Mouse (Mus musculus) neural tube, embryonic 14.5 days (tissue): ENCODE measurements around the gene Efcab2. TPM values are rescaled to one million over a fixed set of nuclear protein-coding genes. Genes with fewer than 3 reads are reported as not detected.

Source experiments
- ATAC-seq: fragments of 200-750 bp; cut with Nextera tagmentation; 2 replicates; pipeline ENCODE4 v1.8.0; 2017; ENCODE audit warnings: low read depth, mild to moderate bottlenecking, moderate TSS enrichment, moderate library complexity
- H3K27ac ChIP-seq: fragments of 300-500 bp; sonication (generic); 2 replicates; pipeline ENCODE4 v1.5.1; 2014; ENCODE audit warnings: low read depth, mild to moderate bottlenecking, control low read depth, low read length, moderate library complexity, mixed read lengths
- H3K27me3 ChIP-seq: fragments of 300-500 bp; sonication (generic); 2 replicates; pipeline ENCODE4 v1.6.1; 2014; ENCODE audit warnings: low read length; ENCODE audit not compliant: control insufficient read depth, insufficient read depth
- H3K36me3 ChIP-seq: fragments of 300-500 bp; sonication (generic); 2 replicates; pipeline ENCODE4 v1.6.1; 2014; ENCODE audit warnings: low read length, mixed read lengths; ENCODE audit not compliant: control insufficient read depth, insufficient read depth
- H3K4me1 ChIP-seq: fragments of 300-500 bp; sonication (generic); 2 replicates; pipeline ENCODE4 v1.6.1; 2014; ENCODE audit warnings: low read length; ENCODE audit not compliant: control insufficient read depth, insufficient read depth
- H3K4me2 ChIP-seq: fragments of 300-500 bp; sonication (generic); 2 replicates; pipeline ENCODE4 v1.6.1; 2014; ENCODE audit warnings: mild to moderate bottlenecking, low read depth, low read length, control low read depth
- H3K4me3 ChIP-seq: fragments of 300-500 bp; sonication (generic); 2 replicates; pipeline ENCODE4 v1.5.1; 2014; ENCODE audit warnings: low read depth, low read length, control low read depth, mixed read lengths
- H3K9ac ChIP-seq: fragments of 300-500 bp; sonication (generic); replicated peaks from 2 replicates; pipeline ENCODE4 v1.6.1; 2014; ENCODE audit warnings: low read depth, mild to moderate bottlenecking, control low read depth, low read length, mixed read lengths
- H3K9me3 ChIP-seq: fragments of 300-500 bp; sonication (generic); 2 replicates; pipeline ENCODE4 v1.6.1; 2016; ENCODE audit warnings: low read length; ENCODE audit not compliant: control insufficient read depth
- WGBS: fragments of 180-500 bp; shearing (Covaris S2); extraction: QIAGEN DNeasy Blood & Tissue Kit; methylation state at CpG from one replicate; pipeline ENCODE4 v1.1.7; 2014; 5-methylcytosine and 5-hydroxymethylcytosine counted together
- polyA plus RNA-seq: library from polyadenylated mRNA; unstranded; fragments of >200 nt; fragmentation: Nextera tagmentation; extraction: Ambion mirVana; gene quantifications from 2 replicates; pipeline ENCODE4 v1.2.1, GENCODE M21; 2014

The Efcab2 gene
- polyA plus RNA-seq, 1 experiment from 2014 or later, result 7.4 TPM

DNA sequence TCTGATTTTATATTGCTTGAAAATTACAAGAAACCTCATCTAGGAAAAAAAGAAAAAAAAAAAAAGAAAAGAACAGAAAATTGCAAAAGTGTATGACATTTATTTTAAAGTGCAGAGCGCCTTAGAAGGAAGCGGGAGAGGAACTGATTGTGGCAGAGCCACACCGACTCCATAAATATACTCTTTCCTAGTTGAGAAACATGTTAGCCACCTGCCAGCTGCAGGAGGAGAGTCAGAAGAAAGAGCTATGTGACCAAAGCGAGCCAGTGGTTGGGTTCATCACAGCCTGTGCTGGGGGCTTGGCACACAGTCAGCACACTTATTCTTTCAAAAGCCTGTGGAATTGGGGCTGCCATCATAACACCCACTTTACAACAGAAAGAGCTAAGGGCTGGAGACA, 33.2 kb upstream of the Efcab2 start:
- WGBS, result 91% methylated on average over 4 of the region's 4 CpGs
- Histone ChIP-seq H3K4me1 (0 out of 2 replicates have a peak, but pooled peaks cover 3% of the 10 kb centered on the region), H3K27me3 (no peaks in the 10 kb centered on the region), H3K4me3 (no peak overlapping the region), H3K9ac (no peak overlapping the region), H3K27ac (no peak overlapping the region), H3K4me2 (no peak overlapping the region), H3K36me3 (no peaks in the 10 kb centered on the region), H3K9me3 (no peaks in the 10 kb centered on the region)
- no peak for ATAC-seq

DNA sequence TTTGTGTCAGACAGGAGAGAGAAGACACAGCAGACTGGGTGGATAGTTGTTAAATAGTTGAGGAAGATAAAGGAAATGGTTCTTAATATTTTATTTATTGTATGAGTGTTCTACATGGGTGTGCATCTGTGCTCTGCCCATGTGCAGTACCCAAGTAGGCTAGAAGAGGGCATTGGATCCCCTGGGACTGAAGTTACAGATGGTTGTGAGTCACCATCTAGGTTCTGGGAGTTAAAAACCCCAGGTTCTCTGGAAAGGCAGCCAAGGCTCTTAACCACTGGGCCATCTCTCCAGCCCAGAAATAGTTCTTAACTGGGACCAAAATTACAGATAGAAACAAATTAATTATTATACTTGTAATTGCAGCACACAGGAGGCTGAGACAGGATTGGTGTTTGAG, 30.5 kb upstream of the Efcab2 start:
- no peak for ATAC-seq
- no peak overlapping the region for H3K4me3 ChIP-seq
- no peak overlapping the region for H3K27ac ChIP-seq
- no peaks in the 10 kb centered on the region for H3K4me1 ChIP-seq
- H3K36me3 ChIP-seq, result no peaks in the 10 kb centered on the region
- no peak overlapping the region for H3K4me2 ChIP-seq
- H3K9me3 ChIP-seq, result no peaks in the 10 kb centered on the region
- no peak overlapping the region for H3K9ac ChIP-seq
- no peaks in the 10 kb centered on the region for H3K27me3 ChIP-seq

DNA sequence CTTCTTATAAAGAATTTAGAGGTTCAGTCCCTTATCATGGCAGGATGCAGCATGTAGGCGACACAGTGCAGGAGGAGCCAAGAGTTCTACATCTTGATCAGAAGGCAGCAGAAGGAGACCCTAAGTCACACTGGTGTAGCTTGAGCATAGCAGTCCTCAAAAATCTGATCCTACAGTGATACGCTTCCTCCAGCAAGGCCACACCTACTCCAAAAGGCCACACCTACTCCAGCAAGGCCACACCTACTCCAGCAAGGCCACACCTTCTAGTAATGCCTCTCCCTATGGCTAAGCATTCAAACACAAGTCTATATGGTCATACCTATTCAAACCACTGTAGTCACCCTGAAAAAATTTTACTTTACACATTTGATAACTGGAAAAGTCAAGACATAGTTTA, 29.8 kb upstream of the Efcab2 start:
- no peaks in the 10 kb centered on the region for H3K36me3 ChIP-seq
- no peak overlapping the region for H3K9ac ChIP-seq
- no peaks in the 10 kb centered on the region for H3K9me3 ChIP-seq
- no peak overlapping the region for H3K4me2 ChIP-seq
- H3K27ac ChIP-seq, result no peak overlapping the region
- no peaks in the 10 kb centered on the region for H3K4me1 ChIP-seq
- H3K27me3 ChIP-seq, result no peaks in the 10 kb centered on the region
- no peak overlapping the region for H3K4me3 ChIP-seq
- 94% methylated on average over 2 of the region's 2 CpGs for WGBS
- ATAC-seq, result no peak

DNA sequence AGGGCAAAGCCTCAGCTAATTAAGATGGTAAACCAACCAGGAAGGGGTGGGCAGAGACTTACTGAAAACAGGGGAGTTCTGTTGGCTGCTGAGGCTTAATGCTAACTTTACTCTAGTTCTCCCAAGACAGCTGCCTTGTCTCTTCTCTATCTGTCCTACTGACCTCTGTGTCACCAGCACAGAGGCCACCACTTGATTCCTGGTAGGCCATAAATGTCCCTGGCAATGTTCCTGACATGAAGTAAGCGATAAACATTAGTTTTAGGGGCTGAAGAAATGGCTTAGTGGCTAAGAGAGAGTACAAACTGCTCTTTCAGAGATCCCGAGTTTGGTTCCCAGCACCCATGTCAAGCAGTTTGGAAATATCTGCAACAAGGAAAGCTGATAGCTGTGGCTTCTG, 29.0 kb upstream of the Efcab2 start:
- no peak for ATAC-seq

DNA sequence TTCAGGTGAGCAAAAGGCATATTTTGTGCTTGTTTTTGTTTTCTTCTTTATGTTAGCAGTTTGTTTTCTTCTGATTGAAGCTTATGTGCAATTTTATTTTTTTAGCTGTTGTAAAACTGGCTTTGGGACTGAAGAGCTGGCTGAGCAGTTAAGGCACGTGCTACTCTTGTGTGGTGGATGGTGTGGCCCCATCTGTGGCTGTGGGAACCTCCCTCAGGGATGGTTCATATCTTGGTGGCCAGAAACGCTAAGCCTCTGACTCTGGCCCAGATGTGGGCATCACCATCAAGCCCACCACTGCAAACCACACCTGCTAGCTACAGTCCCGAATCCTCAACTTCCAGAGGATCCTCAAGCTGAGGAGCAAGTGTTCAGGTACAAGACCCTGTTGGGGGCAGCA, 27.8 kb upstream of the Efcab2 start:
- Histone ChIP-seq H3K36me3 (no peaks in the 10 kb centered on the region), H3K9me3 (no peaks in the 10 kb centered on the region), H3K27ac (no peak overlapping the region), H3K4me2 (no peak overlapping the region), H3K9ac (no peak overlapping the region), H3K4me1 (no peaks in the 10 kb centered on the region), H3K4me3 (no peak overlapping the region), H3K27me3 (no peaks in the 10 kb centered on the region)
- WGBS, result 79% methylated on average over 3 of the region's 3 CpGs
- no peak for ATAC-seq

More for the DNA sequence above, 29.0 kb upstream of the Efcab2 start:
- WGBS, result 81% methylated on average over 2 of the region's 2 CpGs
- Histone ChIP-seq H3K9me3 (no peaks in the 10 kb centered on the region), H3K27ac (no peak overlapping the region), H3K27me3 (no peaks in the 10 kb centered on the region), H3K4me3 (no peak overlapping the region), H3K9ac (no peak overlapping the region), H3K4me1 (no peaks in the 10 kb centered on the region), H3K4me2 (no peak overlapping the region), H3K36me3 (no peaks in the 10 kb centered on the region)

DNA sequence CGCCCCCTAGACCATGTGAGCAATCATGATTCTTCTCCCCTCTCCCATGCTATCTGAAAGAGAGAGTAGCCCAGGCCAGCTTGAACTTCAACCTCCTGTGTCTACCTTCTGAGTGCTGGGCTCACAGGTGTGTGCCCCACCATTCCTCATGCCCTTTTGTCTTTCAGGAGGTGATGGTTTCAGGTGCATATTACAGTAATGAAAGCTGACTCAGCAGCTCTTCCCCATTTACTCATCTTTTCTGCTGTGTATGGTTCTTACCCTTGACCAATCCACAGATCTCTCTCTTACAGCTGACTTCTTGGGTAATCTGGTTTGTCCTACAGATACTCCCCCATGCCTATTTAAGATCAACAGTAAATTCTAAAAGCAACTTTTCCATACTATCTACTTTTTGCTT, 26.7 kb upstream of the Efcab2 start:
- H3K9me3 ChIP-seq, result no peaks in the 10 kb centered on the region
- no peaks in the 10 kb centered on the region for H3K4me1 ChIP-seq
- H3K36me3 ChIP-seq, result no peaks in the 10 kb centered on the region
- H3K9ac ChIP-seq, result no peak overlapping the region
- no peak overlapping the region for H3K27ac ChIP-seq
- WGBS, result 80% methylated on average over 1 of the region's 1 CpGs
- H3K27me3 ChIP-seq, result no peaks in the 10 kb centered on the region
- ATAC-seq, result no peak
- no peak overlapping the region for H3K4me2 ChIP-seq
- no peak overlapping the region for H3K4me3 ChIP-seq

DNA sequence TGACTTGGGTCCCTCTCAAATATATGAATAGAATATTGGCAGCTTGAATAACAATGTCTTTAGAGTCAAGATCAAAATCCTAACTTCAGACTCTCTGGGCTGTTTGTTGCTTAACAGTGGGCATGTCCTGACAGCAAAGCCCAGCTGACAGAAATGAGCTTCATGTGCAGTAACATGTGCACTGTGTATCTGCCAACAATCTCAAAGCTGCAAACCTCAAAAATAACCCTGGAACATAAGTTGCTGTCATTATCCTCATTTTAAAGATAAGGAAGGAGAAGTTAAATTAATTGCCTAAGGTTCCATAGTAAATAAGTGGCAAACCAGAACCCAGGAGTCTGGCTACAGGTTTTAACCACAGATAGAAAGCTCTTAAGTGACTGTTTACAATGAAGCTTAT, 23.7 kb upstream of the Efcab2 start:
- Histone ChIP-seq H3K27ac (no peak overlapping the region), H3K4me3 (no peak overlapping the region), H3K36me3 (no peaks in the 10 kb centered on the region), H3K4me2 (no peak overlapping the region), H3K9me3 (no peaks in the 10 kb centered on the region), H3K27me3 (no peaks in the 10 kb centered on the region), H3K9ac (no peak overlapping the region), H3K4me1 (no peaks in the 10 kb centered on the region)
- ATAC-seq, result no peak

DNA sequence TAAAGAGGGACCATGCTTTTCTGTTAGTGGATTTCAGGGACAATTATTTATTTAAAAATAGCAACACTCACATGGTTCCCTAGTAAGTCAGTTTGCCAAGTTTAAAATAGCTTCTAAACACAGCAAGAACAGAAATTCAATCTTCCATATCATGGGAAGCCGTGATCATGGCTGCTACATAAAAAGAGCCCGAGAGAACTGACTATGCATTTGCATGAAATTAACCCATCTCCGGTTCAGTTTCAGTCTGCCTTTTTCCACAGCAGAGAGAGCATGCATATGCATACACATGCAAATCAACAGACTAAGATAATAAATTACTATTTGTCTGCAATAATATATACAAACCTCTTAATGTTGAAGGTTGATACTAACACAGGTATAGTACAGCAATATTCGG, 17.1 kb upstream of the Efcab2 start:
- WGBS, result 52% methylated on average over 4 of the region's 4 CpGs
- Histone ChIP-seq H3K4me3 (no peak overlapping the region), H3K36me3 (no peaks in the 10 kb centered on the region), H3K4me2 (no peak overlapping the region), H3K27ac (no peak overlapping the region), H3K9me3 (no peaks in the 10 kb centered on the region), H3K27me3 (no peaks in the 10 kb centered on the region), H3K4me1 (no peaks in the 10 kb centered on the region), H3K9ac (no peak overlapping the region)
- no peak for ATAC-seq

DNA sequence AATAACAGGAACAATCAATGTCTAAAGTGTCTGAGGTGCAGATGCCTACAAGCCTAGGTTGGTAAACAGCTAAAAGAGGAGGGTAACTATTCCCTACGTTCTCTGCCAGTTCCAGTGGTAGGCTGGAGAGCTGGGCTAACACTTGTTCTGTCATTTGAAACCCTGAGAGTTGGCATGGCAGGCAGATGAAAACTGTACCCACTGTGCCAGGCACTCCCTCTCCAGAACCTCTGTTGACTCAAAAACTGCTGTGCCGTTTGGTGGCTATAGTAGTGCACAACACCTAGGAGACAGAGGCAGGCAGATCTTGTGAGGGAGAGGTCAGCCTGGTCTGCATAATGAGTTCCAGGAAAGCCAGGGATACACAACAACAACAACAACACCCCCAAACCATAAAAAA, 16.5 kb upstream of the Efcab2 start:
- WGBS, result 74% methylated on average over 2 of the region's 2 CpGs
- H3K36me3 ChIP-seq, result no peaks in the 10 kb centered on the region
- H3K9me3 ChIP-seq, result no peaks in the 10 kb centered on the region
- no peak overlapping the region for H3K9ac ChIP-seq
- no peak overlapping the region for H3K4me3 ChIP-seq
- no peaks in the 10 kb centered on the region for H3K4me1 ChIP-seq
- no peak for ATAC-seq
- H3K27ac ChIP-seq, result no peak overlapping the region
- no peaks in the 10 kb centered on the region for H3K27me3 ChIP-seq
- H3K4me2 ChIP-seq, result no peak overlapping the region

DNA sequence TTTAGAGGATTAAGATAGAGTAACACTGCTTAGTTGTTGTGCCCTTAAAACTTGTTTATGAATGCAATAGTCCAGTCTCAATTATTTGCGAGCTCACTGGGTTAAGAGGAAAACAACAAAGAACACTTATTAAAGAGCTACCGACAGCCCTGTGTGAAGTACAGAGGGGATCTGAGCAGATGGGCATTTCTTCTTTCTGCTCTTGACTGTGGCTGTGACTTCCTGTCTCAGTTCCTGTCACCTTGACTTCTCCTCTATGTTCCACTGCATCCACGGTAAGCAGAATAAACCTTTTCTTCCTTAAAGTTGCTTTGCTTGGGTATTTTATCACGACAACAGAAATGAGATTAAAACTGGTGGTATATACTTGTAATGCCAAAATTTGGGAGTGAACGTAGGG, 12.9 kb upstream of the Efcab2 start:
- H3K4me1 ChIP-seq, result no peaks in the 10 kb centered on the region
- no peaks in the 10 kb centered on the region for H3K27me3 ChIP-seq
- no peaks in the 10 kb centered on the region for H3K36me3 ChIP-seq
- H3K9me3 ChIP-seq, result no peaks in the 10 kb centered on the region
- ATAC-seq, result no peak
- H3K4me2 ChIP-seq, result no peak overlapping the region
- WGBS, result 80% methylated on average over 5 of the region's 5 CpGs
- H3K9ac ChIP-seq, result no peak overlapping the region
- H3K4me3 ChIP-seq, result no peak overlapping the region
- H3K27ac ChIP-seq, result no peak overlapping the region
